ENCODE assay signal across 19 mouse cellular contexts in the genomic region with DNA sequence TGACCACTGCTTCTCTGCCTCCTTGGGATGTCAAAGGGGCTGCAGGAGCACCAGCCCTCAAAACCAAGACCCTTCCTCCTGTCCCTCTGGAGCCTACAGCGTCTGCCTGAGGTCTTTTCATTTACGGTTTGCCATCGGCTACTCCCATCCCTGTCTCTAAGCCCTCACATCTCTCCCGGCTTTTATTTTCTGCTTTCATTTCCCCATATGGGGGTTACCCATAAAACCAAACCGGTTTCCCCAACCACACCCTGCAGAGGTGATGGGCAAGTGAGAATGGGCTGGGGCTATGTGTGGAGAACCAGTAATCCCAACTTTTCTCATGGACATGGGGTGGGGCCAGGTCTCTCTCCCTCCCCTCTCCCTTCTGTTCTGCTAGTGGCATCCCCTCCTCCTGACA.
DNase-seq lines count a peak whose midpoint lies in the region; ATAC-seq and TF ChIP-seq lines count a peak whose summit lies in the region.
"Had no signal": no experiment of that assay in that cellular context is flagged by ENCODE, and none has a peak within 500 bp of the region (broad histone marks: within the 10 kb centered on the region; RNA-seq: fewer than 3 reads in every experiment).

No protein-coding gene starts in this region.

- peak; percentile 77 for ATAC-seq in granulocyte monocyte progenitor cell, adult 5-6 weeks (replicated peaks; ENCODE audit: poor library complexity, severe bottlenecking)
- no peak for ATAC-seq in limb, embryonic 14.5 days (ENCODE audit: low FRiP score, low read depth)
- ATAC-seq in inflammation-experienced regulatory T-cells, adult 6 months = no peak
- ATAC-seq: forebrain, embryonic 16.5 days had no signal

- H3K27me3 ChIP-seq in testis, adult 2 months (ENCODE audit: control insufficient read depth, insufficient read depth, low read length) = no peaks in the 10 kb centered on the region
- H3K27me3 ChIP-seq in limb, embryonic 14.5 days (ENCODE audit: control insufficient read depth, insufficient read depth, low read length) = no peaks in the 10 kb centered on the region
- H3K27me3 ChIP-seq: embryonic facial prominence, embryonic 15.5 days; heart, embryonic 13.5 days; hindbrain, embryonic 15.5 days had no signal

- 77% methylated on average over 5 of the region's 5 CpGs for WGBS in limb, embryonic 14.5 days

- no peak for TF ChIP-seq CTCF in testis, adult 2 months (IDR thresholded peaks at IDR 0.05; ENCODE audit: control insufficient read depth, insufficient read depth, insufficient replicate concordance, low read depth, low read length)

- H3K4me3 ChIP-seq in testis, adult 2 months (ENCODE audit: control insufficient read depth, low read depth, low read length) = peak overlapping the region; percentile 79
- no peak overlapping the region for H3K4me3 ChIP-seq in limb, embryonic 14.5 days (replicated peaks; ENCODE audit: low read length)
- H3K4me3 ChIP-seq: embryonic facial prominence, embryonic 15.5 days; erythroblast, embryonic 14.5 days; heart, embryonic 13.5 days; hindbrain, embryonic 15.5 days had no signal

- H3K9ac ChIP-seq in limb, embryonic 14.5 days (ENCODE audit: low read depth, low read length, severe bottlenecking) = no peak overlapping the region
- H3K9ac ChIP-seq: embryonic facial prominence, embryonic 15.5 days; heart, embryonic 13.5 days; hindbrain, embryonic 15.5 days had no signal

- H3K4me2 ChIP-seq in limb, embryonic 14.5 days (replicated peaks; ENCODE audit: low read depth, low read length, severe bottlenecking) = no peak overlapping the region
- H3K4me2 ChIP-seq: embryonic facial prominence, embryonic 15.5 days; heart, embryonic 13.5 days; hindbrain, embryonic 15.5 days had no signal

- DNase-seq in testis, postnatal 14 days (ENCODE audit: low spot score) = no peak
- no peak for DNase-seq in limb, embryonic 14.5 days (ENCODE audit: low spot score)
- DNase-seq in kidney, adult 18-20 months = no peak
- DNase-seq in urinary bladder, postnatal 25 days (ENCODE audit: low spot score) = no peak
- DNase-seq: adrenal gland, adult 2 months; adrenal gland, postnatal 25 days; cerebellum, adult 2 months; cerebellum, postnatal 10 days; gastrocnemius, postnatal 14 days; heart, adult 11 months; heart, postnatal 36 days had no signal

- no peaks in the 10 kb centered on the region for H3K36me3 ChIP-seq in testis, adult 2 months (ENCODE audit: control insufficient read depth, insufficient read depth, low read length)
- H3K36me3 ChIP-seq in limb, embryonic 14.5 days (ENCODE audit: control insufficient read depth, insufficient read depth, low read length) = no peaks in the 10 kb centered on the region
- H3K36me3 ChIP-seq: embryonic facial prominence, embryonic 15.5 days; heart, embryonic 13.5 days; hindbrain, embryonic 15.5 days had no signal

- H3K4me1 ChIP-seq in testis, adult 2 months (ENCODE audit: control insufficient read depth, insufficient read depth, low read length) = no peaks in the 10 kb centered on the region; the same call in 1 of the 2 replicates
- peaks cover 48% of the 10 kb centered on the region for H3K4me1 ChIP-seq in limb, embryonic 14.5 days (ENCODE audit: control insufficient read depth, insufficient read depth, low read length)

- TF ChIP-seq POLR2A in testis, adult 2 months (IDR thresholded peaks at IDR 0.05; ENCODE audit: control insufficient read depth, low read depth, low read length) = no peak
- TF ChIP-seq POLR2A in limb, embryonic 14.5 days (IDR thresholded peaks at IDR 0.05; ENCODE audit: borderline replicate concordance, extremely low read depth, insufficient read depth, insufficient read length) = no peak

- no peaks in the 10 kb centered on the region for H3K9me3 ChIP-seq in limb, embryonic 14.5 days (ENCODE audit: control insufficient read depth, low read length)
- H3K9me3 ChIP-seq: embryonic facial prominence, embryonic 15.5 days; heart, embryonic 13.5 days; hindbrain, embryonic 15.5 days had no signal

- H3K27ac ChIP-seq in testis, adult 2 months (ENCODE audit: control insufficient read depth, insufficient read depth, low read depth, low read length) = no peak overlapping the region; the same call in 1 of the 2 replicates
- 0 out of 2 replicates have a peak overlapping the region, but pooled peaks have one; percentile 63 for H3K27ac ChIP-seq in limb, embryonic 14.5 days (replicated peaks; ENCODE audit: low read depth, low read length)
- H3K27ac ChIP-seq: heart, embryonic 13.5 days; hindbrain, embryonic 15.5 days had no signal
